Mouse (Mus musculus) heart, embryonic 15.5 days (tissue): ENCODE measurements around the gene Cdc34. TPM values are rescaled to one million over a fixed set of nuclear protein-coding genes. Genes with fewer than 3 reads are reported as not detected.
"Not testable (repeated sequence)": the region's sequence is repeated elsewhere in the genome, so short reads cannot be mapped to it uniquely, and the experiment has no call there.

Experiments used
- ATAC-seq: fragments of 200-750 bp; cut with Nextera tagmentation; replicated peaks from 2 replicates; pipeline ENCODE4 v1.8.0; 2017; ENCODE audit warnings: low read depth, moderate TSS enrichment; ENCODE audit not compliant: insufficient number of reproducible peaks, insufficient read depth, low FRiP score
- H3K27ac ChIP-seq: fragments of 300-500 bp; sonication (generic); 2 replicates; pipeline ENCODE4 v1.5.1; 2015; ENCODE audit warnings: mild to moderate bottlenecking, inconsistent platforms
- H3K27me3 ChIP-seq: fragments of 300-500 bp; sonication (generic); 2 replicates; pipeline ENCODE4 v1.6.1; 2015; ENCODE audit warnings: inconsistent platforms
- H3K36me3 ChIP-seq: fragments of 300-500 bp; sonication (generic); 2 replicates; pipeline ENCODE4 v1.6.1; 2015; ENCODE audit warnings: mild to moderate bottlenecking, inconsistent platforms
- H3K4me1 ChIP-seq: fragments of 300-500 bp; sonication (generic); replicated peaks from 2 replicates; pipeline ENCODE4 v1.6.1; 2015; ENCODE audit warnings: inconsistent platforms
- H3K4me2 ChIP-seq: fragments of 300-500 bp; sonication (generic); 2 replicates; pipeline ENCODE4 v1.6.1; 2015; ENCODE audit warnings: inconsistent platforms, mild to moderate bottlenecking, moderate library complexity
- H3K4me3 ChIP-seq: fragments of 300-500 bp; sonication (generic); 2 replicates; pipeline ENCODE4 v1.5.1; 2015; ENCODE audit warnings: mild to moderate bottlenecking, inconsistent platforms
- H3K9ac ChIP-seq: fragments of 300-500 bp; sonication (generic); 2 replicates; pipeline ENCODE4 v1.6.1; 2015; ENCODE audit warnings: mild to moderate bottlenecking, inconsistent platforms
- H3K9me3 ChIP-seq: fragments of 300-500 bp; sonication (generic); replicated peaks from 2 replicates; pipeline ENCODE4 v1.6.1; 2016; ENCODE audit warnings: inconsistent platforms
- WGBS: fragments of 180-500 bp; shearing (Covaris S2); methylation state at CpG from one replicate; pipeline ENCODE4 v1.1.7; 2015; ENCODE audit warnings: mixed read lengths; 5-methylcytosine and 5-hydroxymethylcytosine counted together
- polyA plus RNA-seq: library from polyadenylated mRNA; unstranded; fragments of >200 nt; fragmentation: Nextera tagmentation; extraction: Ambion mirVana; gene quantifications from 2 replicates; pipeline ENCODE4 v1.2.1, GENCODE M21; 2015

The Cdc34 gene
- polyA plus RNA-seq, 1 experiment from 2014 or later, result 86.7 TPM

DNA sequence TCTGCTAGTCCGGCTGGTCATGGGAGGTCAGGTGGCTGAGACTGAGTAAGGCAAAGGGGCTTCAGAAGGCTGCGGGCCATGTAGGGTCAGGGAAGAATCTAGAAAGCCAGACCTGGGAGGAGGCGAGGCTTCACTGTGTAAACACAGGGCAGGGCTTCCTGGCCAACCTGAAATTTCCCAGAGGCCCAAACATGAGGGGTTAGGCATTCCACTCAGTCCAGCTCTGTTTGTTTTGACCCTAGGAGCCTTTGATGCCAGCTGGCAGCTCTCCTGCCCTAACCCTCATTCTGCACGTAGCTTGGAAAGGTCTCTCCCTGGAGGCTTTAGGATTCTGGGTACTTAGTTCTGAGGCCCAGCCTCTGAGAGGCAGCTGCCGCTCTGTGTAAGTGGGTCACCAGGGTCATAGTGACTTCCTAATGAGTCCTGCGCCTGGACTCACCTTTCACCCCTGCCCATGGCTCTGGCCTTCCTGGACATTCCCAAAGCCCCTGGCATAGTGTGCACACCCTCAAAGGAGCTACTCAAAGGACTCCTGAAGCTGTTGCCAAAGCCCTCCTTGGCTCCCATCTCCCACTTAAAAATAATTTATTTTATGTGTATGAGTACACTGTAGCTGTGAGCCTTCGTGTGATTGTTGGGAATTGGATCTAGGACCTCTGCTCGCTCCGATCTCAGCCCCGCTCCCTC, 19.6 kb downstream of the Cdc34 start:
- Histone ChIP-seq H3K27ac (peak overlapping the region; percentile 86), H3K27me3 (no peaks in the 10 kb centered on the region), H3K4me1 (peaks cover 41% of the 10 kb centered on the region), H3K9ac (no peak overlapping the region), H3K36me3 (no peaks in the 10 kb centered on the region), H3K9me3 (no peaks in the 10 kb centered on the region), H3K4me3 (no peak overlapping the region), H3K4me2 (peak overlapping the region; percentile 34; the same call in 1 of the 2 replicates)
- 43% methylated on average over 10 of the region's 10 CpGs for WGBS
- peak; percentile 18; the same call in 1 of the 2 replicates for ATAC-seq

DNA sequence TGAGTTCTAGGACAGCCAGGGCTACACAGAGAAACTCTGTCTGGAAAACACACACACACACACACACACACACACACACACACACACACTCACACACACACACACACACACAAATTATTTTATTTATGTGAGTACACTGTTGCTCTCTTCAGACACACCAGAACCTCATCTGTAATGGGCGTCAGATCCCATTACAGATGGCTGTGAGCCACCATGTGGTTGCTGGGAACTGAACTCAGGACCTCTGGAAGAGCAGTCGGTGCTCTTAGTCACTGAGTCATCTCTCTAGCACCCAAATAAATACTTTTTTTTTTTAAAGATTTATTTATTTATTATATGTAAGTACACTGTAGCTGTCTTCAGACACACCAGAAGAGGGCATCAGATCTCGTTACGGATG, 21.0 kb downstream of the Cdc34 start:
- ATAC-seq, H3K27me3 ChIP-seq, H3K9ac ChIP-seq, H3K4me2 ChIP-seq, H3K9me3 ChIP-seq, H3K27ac ChIP-seq, H3K4me3 ChIP-seq, H3K36me3 ChIP-seq: not testable (repeated sequence)
- peaks cover 49% of the 10 kb centered on the region for H3K4me1 ChIP-seq
- 93% methylated on average over 4 of the region's 4 CpGs for WGBS

DNA sequence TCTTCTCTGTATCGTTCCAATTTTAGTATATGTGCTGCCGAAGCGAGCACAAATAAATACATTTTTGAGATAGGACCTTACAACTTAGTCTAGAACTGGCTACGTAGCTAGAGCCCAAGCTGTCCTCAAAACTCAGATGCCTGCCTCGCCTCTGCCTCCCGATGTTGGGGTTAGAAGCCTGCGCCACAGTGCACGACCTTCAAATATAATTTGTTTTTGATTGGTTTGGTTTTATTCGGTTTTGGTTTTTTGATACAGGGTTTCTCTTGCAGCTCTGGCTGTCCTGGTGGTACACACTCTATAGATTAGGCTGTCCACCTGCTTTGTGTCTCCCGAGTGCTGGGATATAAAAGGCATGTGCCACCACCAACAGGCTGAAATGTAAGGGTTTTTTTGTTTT, 21.5 kb downstream of the Cdc34 start:
- H3K4me1 ChIP-seq, result peaks cover 54% of the 10 kb centered on the region
- ATAC-seq, result no peak
- H3K9ac ChIP-seq, result peak overlapping the region; percentile 38; the same call in 1 of the 2 replicates
- H3K36me3 ChIP-seq, result 0 out of 2 replicates have a peak, but pooled peaks cover 7% of the 10 kb centered on the region
- no peaks in the 10 kb centered on the region for H3K27me3 ChIP-seq
- peak overlapping the region; percentile 72 for H3K27ac ChIP-seq
- peak overlapping the region; percentile 66 for H3K4me2 ChIP-seq
- peak overlapping the region; percentile 86 for H3K4me3 ChIP-seq
- WGBS, result 75% methylated on average over 10 of the region's 10 CpGs
- no peaks in the 10 kb centered on the region for H3K9me3 ChIP-seq

DNA sequence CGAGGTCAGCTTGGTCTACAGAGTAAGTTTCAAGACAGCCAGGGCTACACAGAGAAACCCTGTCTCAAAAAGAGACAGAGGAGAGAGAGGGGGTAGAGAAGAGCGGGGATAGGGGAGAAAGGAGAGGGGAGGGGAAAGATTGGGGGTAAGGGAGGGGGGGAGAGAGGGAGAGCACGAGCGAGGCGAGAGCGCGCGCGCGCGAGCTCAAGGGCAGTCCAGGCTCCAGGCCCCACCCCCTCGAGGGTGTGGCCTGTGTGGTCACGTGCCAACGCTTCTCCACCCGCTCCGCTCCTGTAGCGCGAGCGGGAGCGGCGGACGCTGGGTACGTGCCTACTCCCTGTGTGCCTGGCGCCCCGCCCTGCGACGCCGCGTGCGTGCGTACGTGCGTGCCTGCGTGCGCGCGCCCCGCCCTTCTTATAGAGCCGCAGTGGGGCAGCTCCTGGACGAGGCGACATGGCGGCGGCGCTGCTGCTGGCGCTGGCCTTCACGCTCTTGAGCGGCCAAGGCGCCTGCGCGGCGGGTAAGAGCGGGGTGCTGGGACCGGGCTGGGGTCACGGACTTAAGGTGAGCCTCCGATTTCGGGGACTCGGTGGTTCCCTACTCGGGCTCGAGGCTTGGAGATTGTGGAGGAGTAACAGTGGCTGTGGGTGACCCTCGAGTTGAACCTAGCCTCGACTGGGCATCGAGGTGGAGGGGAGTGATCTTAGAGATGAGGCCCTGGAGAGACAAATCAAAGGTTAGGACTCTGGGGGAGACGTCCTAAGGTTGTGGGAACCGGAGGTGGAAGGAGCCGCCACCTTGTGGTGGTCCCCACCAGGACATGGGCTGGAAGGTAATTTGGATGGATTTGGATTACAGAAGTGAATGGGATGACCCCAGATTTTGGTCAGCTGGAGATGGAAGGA, 22.3 kb downstream of the Cdc34 start, which contains the start of gene Bsg:
TSS of gene Bsg (plus strand) at position 427 of the 905 bp plus-strand sequence.
- WGBS, result under 1% methylated on average over 60 of the region's 65 CpGs
- Histone ChIP-seq H3K4me1 (peaks cover 62% of the 10 kb centered on the region), H3K4me3 (peak within 1 kb of the TSS; percentile 86), H3K9ac (peak within 1 kb of the TSS; percentile 91), H3K27ac (peak within 1 kb of the TSS; percentile 88), H3K4me2 (peak within 1 kb of the TSS; percentile 66), H3K27me3 (no peaks in the 10 kb centered on the region), H3K9me3 (no peaks in the 10 kb centered on the region), H3K36me3 (0 out of 2 replicates have a peak, but pooled peaks cover 7% of the 10 kb centered on the region)
- peak; percentile 96 for ATAC-seq

DNA sequence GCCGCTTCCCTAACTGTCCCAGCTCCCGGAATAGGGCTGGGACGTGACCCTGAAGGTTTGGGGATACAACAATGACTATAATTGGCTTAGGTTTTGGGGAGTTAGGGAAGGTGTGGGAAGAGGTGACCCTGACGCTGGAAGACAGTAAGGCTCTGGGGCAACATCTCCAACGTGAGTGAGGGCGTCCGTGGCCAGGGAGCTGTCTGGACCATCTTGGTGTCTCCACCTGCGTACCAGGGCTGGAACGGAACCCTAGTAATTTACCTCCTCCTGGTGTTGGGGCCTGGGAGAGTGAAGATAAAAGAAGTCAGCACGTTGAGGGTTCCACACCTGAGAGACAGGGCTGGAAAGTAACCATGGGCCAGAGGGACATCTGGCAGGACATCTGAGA, 23.0 kb downstream of the Cdc34 start:
- Histone ChIP-seq H3K9ac (peak overlapping the region; percentile 91), H3K9me3 (no peaks in the 10 kb centered on the region), H3K27ac (peak overlapping the region; percentile 88), H3K4me2 (peak overlapping the region; percentile 66), H3K4me1 (peaks cover 68% of the 10 kb centered on the region), H3K4me3 (peak overlapping the region; percentile 86), H3K27me3 (no peaks in the 10 kb centered on the region), H3K36me3 (peaks cover 12% of the 10 kb centered on the region)
- ATAC-seq, result no peak
- WGBS, result under 1% methylated on average over 10 of the region's 10 CpGs

DNA sequence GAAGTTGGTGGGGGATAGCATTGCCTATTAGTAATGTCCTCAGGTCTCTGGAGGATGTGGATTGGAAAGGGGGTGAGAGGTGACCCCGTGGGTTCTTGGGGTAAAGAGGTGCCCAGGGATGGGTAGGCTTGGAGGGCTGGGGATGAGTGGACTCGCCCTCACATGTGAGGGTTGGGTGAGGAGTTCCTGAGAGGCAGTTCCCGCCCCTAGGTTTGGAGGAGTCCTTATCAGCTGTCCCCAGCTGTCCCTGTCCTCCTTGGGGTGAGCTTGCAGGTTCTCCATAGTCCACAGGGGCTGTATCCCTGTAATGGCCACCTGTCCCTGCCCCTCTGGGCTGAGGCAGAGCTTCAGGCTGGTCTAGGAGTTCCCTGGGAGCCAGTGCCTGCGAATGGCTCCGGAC, 24.0 kb downstream of the Cdc34 start:
- H3K4me3 ChIP-seq, result peak overlapping the region; percentile 86
- H3K9me3 ChIP-seq, result no peaks in the 10 kb centered on the region
- H3K27me3 ChIP-seq, result no peaks in the 10 kb centered on the region
- H3K27ac ChIP-seq, result peak overlapping the region; percentile 52
- H3K36me3 ChIP-seq, result peaks cover 22% of the 10 kb centered on the region
- 51% methylated on average over 5 of the region's 5 CpGs for WGBS
- peak overlapping the region; percentile 66 for H3K4me2 ChIP-seq
- H3K4me1 ChIP-seq, result peaks cover 65% of the 10 kb centered on the region
- H3K9ac ChIP-seq, result peak overlapping the region; percentile 91
- no peak for ATAC-seq

DNA sequence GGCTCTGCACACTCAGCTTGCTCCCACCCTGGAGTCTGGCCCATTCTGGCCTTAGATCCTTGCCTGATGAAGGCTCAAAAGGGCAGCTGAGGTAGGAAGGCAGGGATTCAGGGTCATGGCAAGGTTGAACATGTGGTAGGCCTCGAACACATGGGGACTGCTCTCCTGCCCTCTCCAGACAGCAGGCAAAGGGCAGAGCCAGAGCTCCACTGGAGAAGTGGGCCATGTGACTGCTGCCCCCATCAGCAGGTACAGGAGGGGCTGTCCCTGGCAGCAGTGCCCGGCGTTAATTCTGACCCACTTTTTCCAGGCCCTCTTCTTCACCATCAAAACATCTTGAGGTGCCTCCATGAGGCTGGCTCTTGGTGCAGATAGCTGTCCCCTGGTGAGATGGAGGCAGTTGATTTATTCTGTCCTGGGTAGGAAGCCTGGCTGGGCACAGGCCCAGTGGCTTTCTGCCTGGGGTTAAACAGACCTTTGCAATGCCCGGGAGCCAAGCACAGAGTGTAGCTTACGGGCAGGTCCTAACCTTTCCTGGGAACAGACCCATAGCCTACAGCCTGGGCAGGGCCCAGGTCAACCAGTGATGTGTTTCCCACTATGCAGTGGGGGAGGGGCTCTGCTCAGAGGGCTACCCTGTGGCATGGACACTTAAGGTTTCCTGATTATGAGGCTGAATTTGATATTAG, 24.6 kb downstream of the Cdc34 start:
- Histone ChIP-seq H3K4me3 (peak overlapping the region; percentile 86), H3K4me1 (peaks cover 59% of the 10 kb centered on the region), H3K9ac (peak overlapping the region; percentile 91), H3K27ac (peak overlapping the region; percentile 52), H3K4me2 (peak overlapping the region; percentile 66), H3K36me3 (peaks cover 28% of the 10 kb centered on the region), H3K27me3 (no peaks in the 10 kb centered on the region), H3K9me3 (no peaks in the 10 kb centered on the region)
- 61% methylated on average over 5 of the region's 5 CpGs for WGBS
- ATAC-seq, result no peak

DNA sequence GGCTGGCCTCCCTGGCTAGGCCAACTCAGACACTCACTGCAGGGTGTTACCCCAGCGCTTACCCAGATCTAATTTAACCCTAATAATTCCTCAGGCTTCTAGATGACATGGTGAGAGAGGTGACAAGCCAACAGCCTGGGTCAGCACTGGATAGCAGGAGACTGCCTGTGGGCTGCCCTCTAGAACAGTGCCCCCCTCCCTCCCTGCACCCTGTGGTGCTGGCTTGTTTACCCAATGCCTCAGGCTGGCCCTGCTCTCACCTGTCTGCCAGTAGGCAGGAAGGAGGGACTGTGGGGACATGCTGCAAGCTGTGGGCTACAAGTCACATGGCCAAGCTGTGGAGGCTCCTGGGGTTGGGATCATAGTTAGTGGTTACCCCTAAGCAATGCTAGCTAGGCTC, 25.2 kb downstream of the Cdc34 start:
- H3K4me3 ChIP-seq, result no peak overlapping the region

DNA sequence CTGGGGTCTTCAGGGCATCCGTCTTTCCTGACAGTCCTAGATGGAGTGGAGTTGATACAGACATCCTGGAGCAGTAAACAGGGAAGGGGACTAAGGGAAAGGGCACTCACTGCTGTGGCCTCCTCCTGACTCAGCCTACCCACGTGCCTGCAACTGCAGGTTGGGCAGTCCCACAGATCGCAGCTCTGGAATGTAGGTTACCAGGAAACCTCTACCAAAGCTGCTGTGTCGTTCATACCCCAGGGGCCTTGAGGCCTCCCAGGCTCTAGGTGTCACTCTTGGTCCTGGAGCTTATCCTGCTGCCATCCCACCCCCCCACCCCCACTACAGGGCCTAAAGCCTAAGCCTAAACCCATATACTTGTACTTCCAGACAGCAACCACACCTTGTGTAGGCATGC, 25.8 kb downstream of the Cdc34 start:
- no peak for ATAC-seq
- WGBS, result 42% methylated on average over 4 of the region's 4 CpGs
- no peaks in the 10 kb centered on the region for H3K27me3 ChIP-seq
- 0 out of 2 replicates have a peak overlapping the region, but pooled peaks have one; percentile 66 for H3K4me2 ChIP-seq
- H3K9me3 ChIP-seq, result no peaks in the 10 kb centered on the region
- no peak overlapping the region for H3K9ac ChIP-seq
- H3K4me1 ChIP-seq, result peaks cover 57% of the 10 kb centered on the region
- no peak overlapping the region for H3K27ac ChIP-seq
- H3K4me3 ChIP-seq, result no peak overlapping the region
- peaks cover 32% of the 10 kb centered on the region for H3K36me3 ChIP-seq

More for the DNA sequence above, 25.2 kb downstream of the Cdc34 start:
- Histone ChIP-seq H3K9me3 (no peaks in the 10 kb centered on the region), H3K4me2 (peak overlapping the region; percentile 66), H3K9ac (0 out of 2 replicates have a peak overlapping the region, but pooled peaks have one; percentile 1), H3K27me3 (no peaks in the 10 kb centered on the region), H3K27ac (peak overlapping the region; percentile 52), H3K36me3 (peaks cover 32% of the 10 kb centered on the region), H3K4me1 (peaks cover 54% of the 10 kb centered on the region)
- 68% methylated on average over 1 of the region's 1 CpGs for WGBS
- ATAC-seq, result no peak

DNA sequence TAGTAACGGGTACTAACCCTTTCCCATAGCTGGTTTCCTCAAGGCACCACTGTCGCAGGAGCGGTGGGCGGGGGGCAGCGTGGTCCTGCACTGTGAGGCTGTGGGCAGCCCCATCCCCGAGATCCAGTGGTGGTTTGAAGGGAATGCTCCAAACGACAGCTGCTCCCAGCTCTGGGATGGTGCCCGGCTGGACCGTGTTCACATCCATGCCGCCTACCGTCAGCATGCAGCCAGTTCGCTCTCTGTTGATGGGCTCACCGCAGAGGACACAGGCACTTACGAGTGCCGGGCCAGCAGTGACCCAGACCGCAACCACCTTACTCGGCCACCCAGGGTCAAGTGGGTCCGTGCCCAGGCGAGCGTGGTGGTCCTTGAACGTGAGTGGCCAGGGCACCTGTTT, 26.7 kb downstream of the Cdc34 start:
- Histone ChIP-seq H3K27me3 (no peaks in the 10 kb centered on the region), H3K4me1 (peaks cover 58% of the 10 kb centered on the region), H3K9me3 (no peaks in the 10 kb centered on the region), H3K9ac (no peak overlapping the region), H3K27ac (peak overlapping the region; percentile 62), H3K36me3 (peaks cover 32% of the 10 kb centered on the region), H3K4me2 (peak overlapping the region; percentile 38), H3K4me3 (no peak overlapping the region)
- no peak for ATAC-seq
- WGBS, result 65% methylated on average over 21 of the region's 21 CpGs

DNA sequence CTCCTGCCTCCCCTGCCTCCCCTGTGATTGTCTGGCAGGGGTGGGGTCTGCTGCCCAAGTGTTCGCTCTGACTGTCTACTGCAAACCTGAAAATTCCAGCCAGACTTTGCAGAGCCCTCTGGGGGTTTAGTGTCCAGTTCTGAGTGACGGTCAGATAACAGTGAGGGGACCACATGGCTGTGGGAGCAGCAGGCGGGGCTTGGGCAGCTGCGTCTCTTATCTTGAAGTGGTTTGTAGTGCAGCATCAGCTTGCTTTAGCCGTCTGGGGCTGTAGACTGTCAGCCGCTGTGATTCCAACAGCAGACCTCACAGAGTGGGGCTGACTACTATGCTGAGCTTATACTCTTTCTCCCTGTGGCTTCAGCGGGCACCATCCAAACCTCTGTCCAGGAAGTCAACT, 27.3 kb downstream of the Cdc34 start:
- Histone ChIP-seq H3K27ac (peak overlapping the region; percentile 62), H3K4me3 (no peak overlapping the region)
- WGBS, result 26% methylated on average over 7 of the region's 7 CpGs

More for the DNA sequence above, 27.3 kb downstream of the Cdc34 start:
- Histone ChIP-seq H3K4me1 (peaks cover 56% of the 10 kb centered on the region), H3K27me3 (no peaks in the 10 kb centered on the region), H3K9ac (no peak overlapping the region; the same call in 1 of the 2 replicates), H3K4me2 (peak overlapping the region; percentile 38), H3K9me3 (no peaks in the 10 kb centered on the region), H3K36me3 (peaks cover 32% of the 10 kb centered on the region)
- ATAC-seq, result peak; percentile 33
